Mouse (Mus musculus): Measurements from ENCODE around the gene Trpm3. TPM values are rescaled to one million over a fixed set of nuclear protein-coding genes. Genes with fewer than 3 reads are reported as not detected.

Trpm3 gene
- polyA plus RNA-seq, 1 experiment: 53.1 TPM

DNA sequence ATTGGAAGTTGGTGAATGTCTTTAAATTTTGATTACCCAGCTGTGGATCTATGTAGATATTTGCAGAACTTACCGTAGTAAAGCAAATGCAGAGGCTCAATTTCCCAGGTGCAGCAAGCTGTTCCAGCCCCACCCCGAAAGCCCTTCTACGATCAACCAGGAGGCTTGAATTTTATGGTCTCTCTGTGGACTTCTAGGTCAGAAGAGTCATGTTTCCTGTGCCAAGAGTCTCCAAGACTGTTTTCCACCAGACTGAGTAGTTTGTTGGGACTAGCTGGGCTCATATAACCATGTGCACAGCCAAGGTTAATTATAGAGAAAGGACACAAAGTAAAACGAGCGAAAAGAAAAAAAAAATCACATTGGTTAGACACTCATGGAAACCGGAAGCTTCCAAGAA is 364.6 kb downstream of the Trpm3 start:
- DNase-seq: no peak
- Histone ChIP-seq H3K4me3 (replicated peaks; ENCODE audit: insufficient read depth, low read depth, low read length) (no peak overlapping the region), H3K4me1 (ENCODE audit: control insufficient read depth, insufficient read depth, low read length) (0 out of 2 replicates have a peak, but pooled peaks cover 3% of the 10 kb centered on the region), H3K27ac (ENCODE audit: insufficient read depth, low read length) (no peak overlapping the region), H3K27me3 (ENCODE audit: control insufficient read depth, insufficient read depth, low read length) (no peaks in the 10 kb centered on the region)
- TF ChIP-seq POLR2A (IDR thresholded peaks at IDR 0.05; ENCODE audit: borderline replicate concordance, insufficient read depth, low read length) (no peak), CTCF (IDR thresholded peaks at IDR 0.05; ENCODE audit: borderline replicate concordance, insufficient read depth, low read depth, low read length) (no peak)
- 46% methylated on average over 6 of the region's 6 CpGs for WGBS

DNA sequence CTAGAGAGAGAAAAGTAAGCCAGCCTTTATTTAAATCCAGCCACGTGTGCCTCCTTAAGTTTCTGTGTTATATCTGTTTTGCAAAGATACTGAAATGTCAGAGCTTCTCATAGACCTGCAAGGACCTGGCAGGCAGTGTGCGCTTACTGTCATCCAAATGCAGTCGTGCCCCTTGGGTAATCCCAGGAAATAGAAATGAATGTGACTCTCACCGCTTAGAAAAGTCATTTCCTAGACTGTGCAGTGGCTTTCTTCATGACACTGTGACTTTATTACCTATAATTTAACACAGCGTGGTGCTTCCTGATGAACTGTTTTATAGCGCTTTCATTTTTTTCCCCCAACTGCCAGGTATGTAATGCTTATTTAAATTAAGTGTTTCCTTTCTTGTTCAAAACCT is 379.7 kb downstream of the Trpm3 start:
- TF ChIP-seq POLR2A (IDR thresholded peaks at IDR 0.05; ENCODE audit: borderline replicate concordance, insufficient read depth, low read length) (no peak), CTCF (IDR thresholded peaks at IDR 0.05; ENCODE audit: borderline replicate concordance, insufficient read depth, low read depth, low read length) (no peak)
- Histone ChIP-seq H3K4me1 (ENCODE audit: control insufficient read depth, insufficient read depth, low read length) (peaks cover 3% of the 10 kb centered on the region; the same call in 1 of the 2 replicates), H3K27me3 (ENCODE audit: control insufficient read depth, insufficient read depth, low read length) (no peaks in the 10 kb centered on the region), H3K27ac (ENCODE audit: insufficient read depth, low read length) (no peak overlapping the region), H3K4me3 (replicated peaks; ENCODE audit: insufficient read depth, low read depth, low read length) (no peak overlapping the region)
- WGBS: 66% methylated on average over 6 of the region's 6 CpGs
- DNase-seq: no peak

DNA sequence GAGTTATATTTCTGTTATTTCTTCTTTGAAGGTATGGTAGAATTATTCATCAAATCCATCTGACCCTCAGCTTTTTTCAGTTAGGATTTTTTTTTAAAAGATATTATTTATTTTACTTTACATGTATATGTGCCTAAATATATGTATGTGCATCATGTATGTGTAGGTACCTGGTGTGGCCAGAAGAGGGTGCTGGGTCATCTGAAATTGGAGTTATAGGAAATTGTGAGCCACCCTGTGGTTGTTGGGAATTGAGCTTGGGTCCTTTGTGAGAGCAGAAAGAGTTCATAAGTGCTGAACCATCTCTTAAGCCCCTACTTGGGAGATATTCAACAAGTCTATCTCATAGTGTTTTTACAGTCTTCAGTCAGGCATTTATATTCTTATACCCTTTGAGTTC is 389.1 kb downstream of the Trpm3 start:
- no peak for DNase-seq
- no peak overlapping the region for H3K4me3 ChIP-seq (replicated peaks; ENCODE audit: insufficient read depth, low read depth, low read length)
- H3K27ac ChIP-seq (ENCODE audit: insufficient read depth, low read length): no peak overlapping the region
- H3K27me3 ChIP-seq (ENCODE audit: control insufficient read depth, insufficient read depth, low read length): no peaks in the 10 kb centered on the region
- H3K4me1 ChIP-seq (ENCODE audit: control insufficient read depth, insufficient read depth, low read length): peaks cover 2% of the 10 kb centered on the region; the same call in 1 of the 2 replicates
- TF ChIP-seq CTCF (IDR thresholded peaks at IDR 0.05; ENCODE audit: borderline replicate concordance, insufficient read depth, low read depth, low read length) (no peak), POLR2A (IDR thresholded peaks at IDR 0.05; ENCODE audit: borderline replicate concordance, insufficient read depth, low read length) (no peak)

DNA sequence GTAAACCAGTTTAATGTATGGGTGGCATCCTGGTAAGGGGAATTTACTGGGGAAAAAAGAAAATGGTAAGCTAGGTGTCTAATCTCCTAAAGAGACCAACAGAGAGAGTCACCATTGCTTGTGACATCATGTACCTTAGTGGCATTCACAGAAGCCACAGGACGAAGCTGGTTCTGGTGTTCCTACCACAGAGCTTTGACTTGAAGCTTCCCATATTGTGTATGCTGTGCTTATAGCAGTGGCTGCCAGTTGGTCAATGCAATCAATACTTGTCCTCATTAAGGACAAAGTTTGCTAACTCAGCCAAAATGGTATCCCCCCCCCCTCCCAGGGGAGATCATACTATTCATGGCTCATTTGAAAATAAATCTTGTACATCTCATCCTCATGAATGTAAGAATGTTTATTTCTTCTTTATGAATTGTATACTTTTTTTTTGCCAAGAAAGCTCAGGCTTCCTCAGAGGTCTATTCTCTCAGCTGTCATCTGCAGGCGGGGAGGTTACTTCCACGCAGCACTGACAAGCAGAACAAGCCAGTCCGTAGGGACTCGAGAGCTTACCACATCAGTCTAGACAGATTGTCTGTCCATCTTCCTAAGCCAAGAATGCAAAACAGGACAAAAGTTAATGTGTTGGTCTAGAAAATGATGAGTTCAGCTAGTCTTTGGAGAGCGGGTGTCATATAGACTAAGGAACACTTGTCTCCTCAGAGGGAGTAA is 404.3 kb downstream of the Trpm3 start:
- no peak for TF ChIP-seq POLR2A (IDR thresholded peaks at IDR 0.05; ENCODE audit: borderline replicate concordance, insufficient read depth, low read length)
- no peak for TF ChIP-seq CTCF (IDR thresholded peaks at IDR 0.05; ENCODE audit: borderline replicate concordance, insufficient read depth, low read depth, low read length)
- Histone ChIP-seq H3K4me3 (replicated peaks; ENCODE audit: insufficient read depth, low read depth, low read length) (no peak overlapping the region), H3K27me3 (ENCODE audit: control insufficient read depth, insufficient read depth, low read length) (no peaks in the 10 kb centered on the region), H3K27ac (ENCODE audit: insufficient read depth, low read length) (no peak overlapping the region), H3K4me1 (ENCODE audit: control insufficient read depth, insufficient read depth, low read length) (peaks cover 4% of the 10 kb centered on the region; the same call in 1 of the 2 replicates)
- 69% methylated on average over 6 of the region's 6 CpGs for WGBS
- DNase-seq: no peak

DNA sequence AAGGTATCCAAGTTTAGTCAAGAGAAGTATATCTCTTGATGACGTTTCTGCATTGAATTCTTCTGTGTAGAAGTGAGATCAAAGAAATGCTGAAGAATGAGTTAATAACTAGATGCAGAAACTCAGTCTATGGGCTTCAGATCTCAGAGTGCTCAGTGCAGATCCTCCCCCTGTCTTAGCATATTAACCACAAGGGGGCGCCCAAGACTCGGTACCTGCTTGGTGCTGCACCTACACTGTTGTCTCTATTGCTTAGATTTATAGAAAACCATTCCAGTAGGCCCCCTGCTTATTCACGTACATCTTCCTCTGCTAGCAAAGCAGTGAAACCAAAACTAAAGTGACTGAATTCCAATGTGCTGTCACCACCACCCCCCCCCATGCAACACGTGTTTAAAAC is 413.3 kb downstream of the Trpm3 start:
- H3K4me3 ChIP-seq (replicated peaks; ENCODE audit: insufficient read depth, low read depth, low read length): no peak overlapping the region

DNA sequence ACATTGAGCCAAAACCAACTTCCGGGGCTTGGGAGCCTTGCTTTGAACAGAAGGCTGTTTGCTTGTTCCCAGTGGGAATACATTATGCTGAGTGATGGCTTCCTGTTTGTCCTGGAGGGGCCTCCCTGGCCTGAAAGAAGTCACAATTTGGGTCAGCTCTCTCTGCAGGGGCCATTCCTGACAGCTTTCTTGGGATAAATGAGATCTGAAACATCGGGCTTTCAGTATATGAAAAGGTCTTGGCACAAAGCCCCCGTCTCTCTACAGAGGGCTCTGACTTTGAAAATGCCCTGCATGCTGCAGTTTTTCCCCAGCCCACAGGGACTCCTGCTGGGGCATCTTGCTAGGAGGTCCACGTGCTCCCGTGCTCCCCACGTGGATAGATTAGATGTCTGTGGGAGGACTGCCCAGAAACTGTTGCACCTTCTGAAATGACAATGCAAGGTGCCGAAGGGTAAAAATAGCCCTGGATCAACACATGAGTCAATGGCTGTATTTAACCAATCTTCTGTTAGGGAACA is 415.6 kb downstream of the Trpm3 start:
- Histone ChIP-seq H3K4me3 (replicated peaks; ENCODE audit: insufficient read depth, low read depth, low read length) (peak overlapping the region; percentile 28), H3K4me1 (ENCODE audit: control insufficient read depth, insufficient read depth, low read length) (peaks cover 18% of the 10 kb centered on the region), H3K27ac (ENCODE audit: insufficient read depth, low read length) (peak overlapping the region; percentile 96), H3K27me3 (ENCODE audit: control insufficient read depth, insufficient read depth, low read length) (no peaks in the 10 kb centered on the region)
- WGBS: under 1% methylated on average over 7 of the region's 7 CpGs
- DNase-seq: peak; percentile 86 to 92
- TF ChIP-seq CTCF (IDR thresholded peaks at IDR 0.05; ENCODE audit: borderline replicate concordance, insufficient read depth, low read depth, low read length) (no peak), POLR2A (IDR thresholded peaks at IDR 0.05; ENCODE audit: borderline replicate concordance, insufficient read depth, low read length) (no peak)

More for the DNA sequence above, 413.3 kb downstream of the Trpm3 start:
- Histone ChIP-seq H3K27ac (ENCODE audit: insufficient read depth, low read length) (no peak overlapping the region), H3K27me3 (ENCODE audit: control insufficient read depth, insufficient read depth, low read length) (no peaks in the 10 kb centered on the region), H3K4me1 (ENCODE audit: control insufficient read depth, insufficient read depth, low read length) (peaks cover 18% of the 10 kb centered on the region; the same call in 1 of the 2 replicates)
- peak; percentile 77 to 78 for DNase-seq
- WGBS: 28% methylated on average over 5 of the region's 5 CpGs
- TF ChIP-seq CTCF (IDR thresholded peaks at IDR 0.05; ENCODE audit: borderline replicate concordance, insufficient read depth, low read depth, low read length) (peak; percentile 73), POLR2A (IDR thresholded peaks at IDR 0.05; ENCODE audit: borderline replicate concordance, insufficient read depth, low read length) (no peak)

DNA sequence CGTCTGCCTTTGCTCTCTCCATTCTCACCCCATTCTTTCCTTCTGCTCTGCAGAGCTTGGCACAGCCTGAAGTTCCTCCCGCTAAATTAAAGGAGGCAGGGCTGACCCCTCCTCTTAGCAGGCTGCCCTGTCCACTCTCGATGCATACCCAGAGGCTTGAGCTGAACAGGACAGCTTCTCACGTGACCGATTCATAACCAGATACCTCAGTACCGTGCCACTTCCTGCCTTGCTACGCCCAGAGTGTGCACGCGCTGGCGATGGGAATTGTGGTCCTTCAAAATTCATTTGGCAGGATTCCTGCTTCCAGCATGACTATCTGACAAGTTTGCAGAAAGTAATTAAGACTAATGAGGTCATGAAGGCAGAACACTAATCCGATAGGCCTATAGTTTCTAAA is 433.6 kb downstream of the Trpm3 start:
- Histone ChIP-seq H3K27me3 (ENCODE audit: control insufficient read depth, insufficient read depth, low read length) (no peaks in the 10 kb centered on the region), H3K4me1 (ENCODE audit: control insufficient read depth, insufficient read depth, low read length) (peaks cover 14% of the 10 kb centered on the region), H3K4me3 (replicated peaks; ENCODE audit: insufficient read depth, low read depth, low read length) (no peak overlapping the region), H3K27ac (ENCODE audit: insufficient read depth, low read length) (no peak overlapping the region)
- no peak for TF ChIP-seq CTCF (IDR thresholded peaks at IDR 0.05; ENCODE audit: borderline replicate concordance, insufficient read depth, low read depth, low read length)
- no peak for TF ChIP-seq POLR2A (IDR thresholded peaks at IDR 0.05; ENCODE audit: borderline replicate concordance, insufficient read depth, low read length)
- 23% methylated on average over 11 of the region's 11 CpGs for WGBS
- DNase-seq: no peak

DNA sequence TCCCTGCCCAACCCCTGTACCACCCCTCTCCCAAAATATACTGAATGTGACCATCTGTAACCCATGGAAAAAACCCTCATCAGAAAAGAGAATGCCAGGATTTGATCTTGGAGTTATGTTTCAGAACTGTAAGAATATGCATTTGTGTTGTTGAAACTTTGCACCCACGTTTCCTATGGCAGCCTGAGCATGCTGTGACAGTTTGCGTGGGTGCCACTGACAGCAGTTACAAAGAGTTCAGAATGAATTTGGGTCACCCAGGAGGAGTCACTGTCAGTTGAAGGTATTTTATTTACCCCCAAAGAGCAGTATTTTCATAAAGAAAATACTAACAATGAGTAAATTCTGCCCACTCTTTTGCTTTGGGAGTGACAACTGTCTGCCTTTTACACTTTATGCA is 434.0 kb downstream of the Trpm3 start:
- 37% methylated on average over 2 of the region's 2 CpGs for WGBS
- no peak for TF ChIP-seq CTCF (IDR thresholded peaks at IDR 0.05; ENCODE audit: borderline replicate concordance, insufficient read depth, low read depth, low read length)
- no peak for TF ChIP-seq POLR2A (IDR thresholded peaks at IDR 0.05; ENCODE audit: borderline replicate concordance, insufficient read depth, low read length)
- no peak for DNase-seq
- no peaks in the 10 kb centered on the region for H3K27me3 ChIP-seq (ENCODE audit: control insufficient read depth, insufficient read depth, low read length)
- no peak overlapping the region for H3K27ac ChIP-seq (ENCODE audit: insufficient read depth, low read length)
- H3K4me1 ChIP-seq (ENCODE audit: control insufficient read depth, insufficient read depth, low read length): peaks cover 14% of the 10 kb centered on the region
- no peak overlapping the region for H3K4me3 ChIP-seq (replicated peaks; ENCODE audit: insufficient read depth, low read depth, low read length)

All from cerebellum, adult 2 months (tissue).